Mouse (Mus musculus) heart, embryonic 12.5 days (tissue): ENCODE data around the gene Nptx1. TPM values are rescaled to one million over a fixed set of nuclear protein-coding genes. Genes with fewer than 3 reads are reported as not detected.

Experiments used
- ATAC-seq: fragments of 200-750 bp; cut with Nextera tagmentation; 2 replicates; pipeline ENCODE4 v1.8.0; 2017; ENCODE audit warnings: moderate TSS enrichment, moderate library complexity; ENCODE audit not compliant: insufficient number of reproducible peaks, low FRiP score
- H3K27ac ChIP-seq: fragments of 300-500 bp; sonication (generic); 2 replicates; pipeline ENCODE4 v1.5.1; 2016; ENCODE audit warnings: mild to moderate bottlenecking, moderate library complexity; ENCODE audit not compliant: poor library complexity, severe bottlenecking
- H3K27me3 ChIP-seq: fragments of 300-500 bp; sonication (generic); replicated peaks from 2 replicates; pipeline ENCODE4 v1.6.1; 2016; ENCODE audit warnings: mild to moderate bottlenecking, moderate library complexity
- H3K36me3 ChIP-seq: fragments of 300-500 bp; sonication (generic); 2 replicates; pipeline ENCODE4 v1.6.1; 2016; ENCODE audit warnings: mild to moderate bottlenecking, moderate library complexity
- H3K4me1 ChIP-seq: fragments of 300-500 bp; sonication (generic); replicated peaks from 2 replicates; pipeline ENCODE4 v1.6.1; 2016; ENCODE audit warnings: mild to moderate bottlenecking
- H3K4me2 ChIP-seq: fragments of 300-500 bp; sonication (generic); 2 replicates; pipeline ENCODE4 v1.6.1; 2016; ENCODE audit warnings: mild to moderate bottlenecking, moderate library complexity
- H3K4me3 ChIP-seq: fragments of 300-500 bp; sonication (generic); 2 replicates; pipeline ENCODE4 v1.5.1; 2016; ENCODE audit warnings: mild to moderate bottlenecking
- H3K9ac ChIP-seq: fragments of 300-500 bp; sonication (generic); 2 replicates; pipeline ENCODE4 v1.6.1; 2016; ENCODE audit warnings: mild to moderate bottlenecking, moderate library complexity
- H3K9me3 ChIP-seq: fragments of 300-500 bp; sonication (generic); replicated peaks from 2 replicates; pipeline ENCODE4 v1.6.1; 2016; ENCODE audit warnings: mild to moderate bottlenecking, moderate library complexity
- WGBS: fragments of 180-500 bp; shearing (Covaris S2); methylation state at CpG from one replicate; pipeline ENCODE4 v1.1.7; 2016; 5-methylcytosine and 5-hydroxymethylcytosine counted together
- polyA plus RNA-seq: library from polyadenylated mRNA; unstranded; fragments of >200 nt; fragmentation: Nextera tagmentation; extraction: Ambion mirVana; gene quantifications from 2 replicates; pipeline ENCODE4 v1.2.1, GENCODE M21; 2016

The Nptx1 gene
- polyA plus RNA-seq, 1 experiment from 2014 or later: 1.8 TPM

GRCm38 (mm10) chr11:119509165-119509776 is 38.3 kb downstream of the Nptx1 start:
- peaks cover 10% of the 10 kb centered on the region for H3K27me3 ChIP-seq
- H3K9me3 ChIP-seq: no peaks in the 10 kb centered on the region
- H3K27ac ChIP-seq: no peak overlapping the region
- peaks cover 44% of the 10 kb centered on the region for H3K36me3 ChIP-seq
- no peak overlapping the region for H3K9ac ChIP-seq
- no peak overlapping the region for H3K4me3 ChIP-seq
- H3K4me1 ChIP-seq: peaks cover 6% of the 10 kb centered on the region; the same call in 1 of the 2 replicates
- H3K4me2 ChIP-seq: no peak overlapping the region
- WGBS: 68% methylated on average over 5 of the region's 5 CpGs
- ATAC-seq: no peak

- H3K36me3 ChIP-seq: peaks cover 54% of the 10 kb centered on the region
- H3K4me2 ChIP-seq: no peak overlapping the region
- H3K4me1 ChIP-seq: peaks cover 3% of the 10 kb centered on the region; the same call in 1 of the 2 replicates
- no peak overlapping the region for H3K27ac ChIP-seq
- no peaks in the 10 kb centered on the region for H3K27me3 ChIP-seq
- ATAC-seq: no peak
- WGBS: 84% methylated on average over 8 of the region's 8 CpGs
- no peaks in the 10 kb centered on the region for H3K9me3 ChIP-seq
- H3K9ac ChIP-seq: no peak overlapping the region
- H3K4me3 ChIP-seq: no peak overlapping the region
Measured at GRCm38 (mm10) chr11:119507772-119508171, 39.8 kb downstream of the Nptx1 start.

GRCm38 (mm10) chr11:119506386-119506785 is 41.2 kb downstream of the Nptx1 start:
- no peaks in the 10 kb centered on the region for H3K4me1 ChIP-seq
- ATAC-seq: no peak
- no peaks in the 10 kb centered on the region for H3K9me3 ChIP-seq
- H3K36me3 ChIP-seq: peaks cover 68% of the 10 kb centered on the region
- no peak overlapping the region for H3K9ac ChIP-seq
- H3K4me2 ChIP-seq: no peak overlapping the region
- no peaks in the 10 kb centered on the region for H3K27me3 ChIP-seq
- 72% methylated on average over 4 of the region's 4 CpGs for WGBS
- H3K4me3 ChIP-seq: no peak overlapping the region
- H3K27ac ChIP-seq: no peak overlapping the region

- Histone ChIP-seq H3K4me1 (no peaks in the 10 kb centered on the region), H3K27me3 (no peaks in the 10 kb centered on the region), H3K27ac (no peak overlapping the region), H3K4me3 (no peak overlapping the region), H3K36me3 (peaks cover 91% of the 10 kb centered on the region), H3K9me3 (no peaks in the 10 kb centered on the region), H3K4me2 (no peak overlapping the region), H3K9ac (no peak overlapping the region)
- ATAC-seq: peak; percentile 37; the same call in 1 of the 2 replicates
Measured at GRCm38 (mm10) chr11:119503675-119504074, 43.9 kb downstream of the Nptx1 start.

- WGBS: 85% methylated on average over 2 of the region's 2 CpGs
- no peak for ATAC-seq
- no peaks in the 10 kb centered on the region for H3K9me3 ChIP-seq
- peaks cover 61% of the 10 kb centered on the region for H3K36me3 ChIP-seq
- H3K4me3 ChIP-seq: no peak overlapping the region
- no peaks in the 10 kb centered on the region for H3K27me3 ChIP-seq
- no peak overlapping the region for H3K9ac ChIP-seq
- no peaks in the 10 kb centered on the region for H3K4me1 ChIP-seq
- no peak overlapping the region for H3K27ac ChIP-seq
- H3K4me2 ChIP-seq: no peak overlapping the region
Measured at GRCm38 (mm10) chr11:119500011-119500410, 47.5 kb downstream of the Nptx1 start.

GRCm38 (mm10) chr11:119499297-119499696 is 48.3 kb downstream of the Nptx1 start:
- no peak for ATAC-seq
- WGBS: 91% methylated on average over 4 of the region's 4 CpGs
- H3K9me3 ChIP-seq: no peaks in the 10 kb centered on the region
- no peak overlapping the region for H3K4me3 ChIP-seq
- peaks cover 55% of the 10 kb centered on the region for H3K36me3 ChIP-seq
- no peak overlapping the region for H3K9ac ChIP-seq
- no peak overlapping the region for H3K27ac ChIP-seq
- no peaks in the 10 kb centered on the region for H3K27me3 ChIP-seq
- H3K4me2 ChIP-seq: no peak overlapping the region
- no peaks in the 10 kb centered on the region for H3K4me1 ChIP-seq

GRCm38 (mm10) chr11:119497451-119497850 is 50.1 kb downstream of the Nptx1 start:
- no peak overlapping the region for H3K4me2 ChIP-seq
- H3K9me3 ChIP-seq: no peaks in the 10 kb centered on the region
- H3K27me3 ChIP-seq: no peaks in the 10 kb centered on the region
- no peak overlapping the region for H3K9ac ChIP-seq
- H3K4me3 ChIP-seq: no peak overlapping the region
- H3K36me3 ChIP-seq: peaks cover 52% of the 10 kb centered on the region
- WGBS: 75% methylated on average over 4 of the region's 4 CpGs
- H3K27ac ChIP-seq: no peak overlapping the region
- ATAC-seq: no peak
- peaks cover 3% of the 10 kb centered on the region for H3K4me1 ChIP-seq

GRCm38 (mm10) chr11:119496147-119496546 is 51.4 kb downstream of the Nptx1 start:
- no peak overlapping the region for H3K9ac ChIP-seq
- no peak overlapping the region for H3K4me3 ChIP-seq
- peaks cover 8% of the 10 kb centered on the region for H3K4me1 ChIP-seq
- H3K4me2 ChIP-seq: no peak overlapping the region
- H3K27me3 ChIP-seq: no peaks in the 10 kb centered on the region
- H3K27ac ChIP-seq: no peak overlapping the region
- ATAC-seq: no peak
- 87% methylated on average over 5 of the region's 5 CpGs for WGBS
- no peaks in the 10 kb centered on the region for H3K9me3 ChIP-seq
- H3K36me3 ChIP-seq: peaks cover 39% of the 10 kb centered on the region

- Histone ChIP-seq H3K4me2 (no peak overlapping the region), H3K9ac (no peak overlapping the region), H3K36me3 (peaks cover 15% of the 10 kb centered on the region), H3K4me1 (peaks cover 8% of the 10 kb centered on the region), H3K9me3 (no peaks in the 10 kb centered on the region), H3K4me3 (no peak overlapping the region), H3K27me3 (peaks cover 5% of the 10 kb centered on the region), H3K27ac (no peak overlapping the region)
- 80% methylated on average over 4 of the region's 4 CpGs for WGBS
- no peak for ATAC-seq
Measured at GRCm38 (mm10) chr11:119493516-119493915, 54.0 kb downstream of the Nptx1 start.

GRCm38 (mm10) chr11:119492830-119493229 is 54.7 kb downstream of the Nptx1 start:
- peak overlapping the region; percentile 95; the same call in 1 of the 2 replicates for H3K4me2 ChIP-seq
- WGBS: 94% methylated on average over 6 of the region's 6 CpGs

GRCm38 (mm10) chr11:119491690-119492087 is 55.9 kb downstream of the Nptx1 start:
- 0 out of 2 replicates have a peak, but pooled peaks have one; percentile 19 for ATAC-seq
- H3K9ac ChIP-seq: peak overlapping the region; percentile 93
- H3K4me2 ChIP-seq: peak overlapping the region; percentile 95
- peak overlapping the region; percentile 72 for H3K27ac ChIP-seq
- H3K36me3 ChIP-seq: peaks cover 26% of the 10 kb centered on the region
- H3K4me3 ChIP-seq: peak overlapping the region; percentile 89
- H3K27me3 ChIP-seq: peaks cover 5% of the 10 kb centered on the region
- WGBS: 8% methylated on average over 27 of the region's 27 CpGs
- H3K4me1 ChIP-seq: peaks cover 8% of the 10 kb centered on the region
- no peaks in the 10 kb centered on the region for H3K9me3 ChIP-seq

More at GRCm38 (mm10) chr11:119492830-119493229, 54.7 kb downstream of the Nptx1 start:
- no peak for ATAC-seq
- peaks cover 5% of the 10 kb centered on the region for H3K27me3 ChIP-seq
- H3K36me3 ChIP-seq: peaks cover 16% of the 10 kb centered on the region
- H3K4me3 ChIP-seq: no peak overlapping the region; the same call in 1 of the 2 replicates
- H3K4me1 ChIP-seq: peaks cover 8% of the 10 kb centered on the region
- no peak overlapping the region for H3K27ac ChIP-seq
- no peaks in the 10 kb centered on the region for H3K9me3 ChIP-seq
- H3K9ac ChIP-seq: no peak overlapping the region
